Mouse (Mus musculus) liver, adult 2 months (tissue): ENCODE results near the gene Man1c1.

Source experiments
- CTCF ChIP-seq: fragments of 200-500 bp; IDR thresholded peaks from 2 replicates; pipeline ENCODE4 v1.5.1; 2011; ENCODE audit warnings: low read depth, low read length, control low read depth
- POLR2A ChIP-seq: fragments of 200-500 bp; IDR thresholded peaks from 2 replicates; pipeline ENCODE4 v1.6.1; 2011; ENCODE audit warnings: low read length, control low read depth; ENCODE audit not compliant: insufficient read depth; ENCODE audit errors: extremely low read depth

DNA sequence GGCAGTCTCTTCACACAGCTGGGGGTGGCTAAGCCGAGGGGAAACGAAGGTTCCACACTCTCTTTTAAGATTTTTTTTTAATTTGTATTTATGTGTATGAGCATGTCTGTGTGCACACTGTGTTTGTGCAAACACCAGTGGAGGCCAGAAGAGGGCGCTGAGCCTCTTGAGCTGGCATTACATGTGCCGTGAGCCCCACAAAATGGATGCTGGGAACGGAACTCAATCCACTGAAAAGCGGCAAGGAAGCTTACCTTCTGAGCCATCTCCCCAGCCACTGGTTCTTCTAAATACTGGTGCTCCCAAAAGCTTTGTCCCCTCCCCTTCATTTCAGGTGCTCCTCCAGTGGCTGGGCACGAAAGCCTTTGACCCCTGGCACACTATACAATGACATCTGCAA, 22.3 kb downstream of the Man1c1 start:
- no peak for TF ChIP-seq POLR2A
- TF ChIP-seq CTCF = no peak
